Mouse (Mus musculus) adrenal gland, postnatal 14 days (tissue): ENCODE measurements around the gene Msi2. TPM values are rescaled to one million over a fixed set of nuclear protein-coding genes. Genes with fewer than 3 reads are reported as not detected.

ENCODE experiments used
- DNase-seq: peaks from one replicate; pipeline ENCODE4 v3.0.0; 2021; ENCODE audit warnings: mixed read lengths
- total RNA-seq: library from RNA; stranded (reverse); gene quantifications from 2 replicates; pipeline ENCODE4 v1.2.3, GENCODE M21; 2021

Msi2 gene
- total RNA-seq, 1 experiment from 2014 or later = 181 TPM

- DNase-seq = no peak
These were observed 41.7 kb downstream of the Msi2 start for GRCm38 (mm10) chr11:88676597-88676996.

DNA sequence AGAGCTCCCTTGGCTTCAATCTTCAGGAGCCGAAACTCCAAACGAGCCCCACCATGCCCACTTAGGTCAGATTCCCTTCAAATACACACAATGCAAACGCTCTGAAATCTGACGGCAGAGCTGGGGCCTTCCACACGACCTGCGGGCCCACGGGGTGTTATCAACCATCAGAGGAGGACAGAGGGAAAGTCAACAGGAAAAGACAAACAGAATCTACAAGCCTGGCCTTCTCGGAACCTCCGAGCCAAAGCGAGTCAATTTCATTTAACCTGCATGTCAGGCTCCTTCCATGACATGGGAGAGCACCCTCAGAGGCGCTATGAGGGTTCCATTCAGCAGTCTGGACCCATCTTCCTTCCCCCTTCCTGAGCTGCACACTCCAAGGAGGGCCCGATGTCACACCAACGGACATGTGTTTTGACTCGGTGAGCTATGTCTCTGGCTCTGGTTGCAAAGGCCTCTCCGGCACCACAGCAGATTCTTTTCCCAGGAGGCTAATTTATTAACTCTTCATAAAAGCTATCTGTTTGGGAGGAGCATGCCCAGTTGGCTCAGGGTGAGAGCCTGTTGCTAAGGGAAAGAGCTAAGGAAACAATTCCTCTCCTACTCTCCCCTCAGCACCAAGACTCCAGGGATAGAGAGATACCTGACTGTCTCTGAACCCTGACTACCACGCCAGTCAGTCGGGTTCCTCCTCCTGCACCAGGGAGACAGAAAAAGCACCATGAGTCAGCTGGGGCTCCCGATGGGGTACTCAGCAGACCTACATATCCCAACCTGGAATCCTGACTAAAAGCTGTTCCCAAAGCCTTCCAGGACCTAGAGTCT is 42.6 kb downstream of the Msi2 start:
- no peak for DNase-seq

- no peak for DNase-seq
These were observed 44.2 kb downstream of the Msi2 start for GRCm38 (mm10) chr11:88674075-88674474.

- no peak for DNase-seq
These were observed 47.4 kb downstream of the Msi2 start for GRCm38 (mm10) chr11:88670925-88671324.

DNA sequence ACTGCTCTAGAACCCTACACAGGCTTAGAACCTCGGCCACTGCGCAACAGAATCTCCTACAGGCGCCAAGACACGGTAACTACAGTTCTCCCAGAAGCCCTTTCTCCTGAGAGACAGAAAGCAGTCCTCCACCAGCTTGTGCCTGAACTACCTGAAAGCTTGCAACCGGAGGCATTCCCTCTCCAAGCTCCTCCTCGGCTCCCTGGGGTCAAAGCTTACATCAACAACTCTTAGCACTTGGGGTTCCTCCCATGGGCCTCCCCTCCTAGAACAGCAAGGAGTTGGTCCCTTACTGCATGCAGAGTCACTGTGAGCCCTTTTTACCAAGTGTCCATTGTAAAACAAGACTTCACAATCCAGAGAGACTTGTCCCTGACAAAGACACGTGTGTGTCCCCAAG is 49.2 kb downstream of the Msi2 start:
- DNase-seq = no peak

GRCm38 (mm10) chr11:88668345-88668744 is 50.0 kb downstream of the Msi2 start:
- peak; percentile 47 for DNase-seq

- no peak for DNase-seq
These were observed 52.5 kb downstream of the Msi2 start for GRCm38 (mm10) chr11:88665799-88666198.

DNA sequence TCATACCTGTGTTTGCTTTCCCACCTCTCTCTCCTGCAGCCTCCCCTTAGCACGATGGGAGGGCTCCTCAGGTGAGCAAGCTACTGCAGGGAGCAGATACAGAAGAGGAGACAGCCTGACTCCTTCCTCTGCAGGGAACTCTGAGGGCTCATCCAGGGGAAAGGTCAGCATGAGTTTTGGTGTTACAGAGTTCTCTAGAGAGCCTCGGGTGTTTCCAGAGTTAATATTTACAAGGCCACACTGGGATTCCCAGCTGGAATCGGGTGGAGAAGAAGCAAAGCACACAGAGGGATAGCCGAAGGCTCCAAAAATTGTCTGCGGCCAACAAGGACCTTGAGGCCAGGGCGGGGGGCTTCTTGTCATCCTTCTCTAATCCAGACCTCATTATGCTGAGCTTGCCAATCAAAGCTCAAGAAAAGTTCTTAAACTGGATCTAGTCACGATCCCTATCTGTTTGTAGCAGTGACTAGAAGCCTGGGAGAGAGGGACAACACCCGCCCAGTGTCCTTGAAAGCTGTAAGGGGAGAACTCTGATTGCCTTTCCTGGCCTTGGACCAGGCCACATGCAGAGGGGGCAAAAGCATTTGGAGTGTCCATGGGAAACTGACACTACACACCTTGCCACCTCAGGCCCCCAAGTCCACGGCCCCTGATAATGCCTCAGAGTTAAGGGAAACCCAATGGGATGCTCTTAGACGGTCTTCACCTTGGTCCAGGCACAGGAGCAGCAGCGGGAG is 56.7 kb downstream of the Msi2 start:
- DNase-seq = peak; percentile 72

DNA sequence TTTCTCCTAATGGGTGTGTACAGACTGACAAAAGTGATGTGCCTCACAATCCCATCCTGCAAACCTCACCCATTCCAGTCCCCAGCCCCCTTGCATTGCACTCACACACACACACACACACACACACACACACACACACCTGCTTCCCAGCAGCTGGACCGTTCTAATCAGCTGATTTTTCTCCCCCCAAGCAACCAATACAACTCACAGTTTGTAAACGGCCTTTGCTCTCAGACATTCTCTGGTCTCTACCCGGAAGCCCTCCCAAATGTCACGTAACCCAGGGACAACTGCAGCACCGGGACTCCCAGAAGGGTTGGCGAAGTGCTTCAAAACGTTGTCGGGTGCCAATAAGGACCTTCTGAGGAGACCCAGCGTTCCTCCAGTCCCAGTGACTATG is 57.9 kb downstream of the Msi2 start:
- peak; percentile 28 for DNase-seq

- DNase-seq = no peak
These were observed 59.4 kb downstream of the Msi2 start for GRCm38 (mm10) chr11:88658926-88659325.

GRCm38 (mm10) chr11:88655786-88656185 is 62.5 kb downstream of the Msi2 start:
- DNase-seq = no peak

- DNase-seq = no peak
These were observed 63.1 kb downstream of the Msi2 start for GRCm38 (mm10) chr11:88655214-88655566.

DNA sequence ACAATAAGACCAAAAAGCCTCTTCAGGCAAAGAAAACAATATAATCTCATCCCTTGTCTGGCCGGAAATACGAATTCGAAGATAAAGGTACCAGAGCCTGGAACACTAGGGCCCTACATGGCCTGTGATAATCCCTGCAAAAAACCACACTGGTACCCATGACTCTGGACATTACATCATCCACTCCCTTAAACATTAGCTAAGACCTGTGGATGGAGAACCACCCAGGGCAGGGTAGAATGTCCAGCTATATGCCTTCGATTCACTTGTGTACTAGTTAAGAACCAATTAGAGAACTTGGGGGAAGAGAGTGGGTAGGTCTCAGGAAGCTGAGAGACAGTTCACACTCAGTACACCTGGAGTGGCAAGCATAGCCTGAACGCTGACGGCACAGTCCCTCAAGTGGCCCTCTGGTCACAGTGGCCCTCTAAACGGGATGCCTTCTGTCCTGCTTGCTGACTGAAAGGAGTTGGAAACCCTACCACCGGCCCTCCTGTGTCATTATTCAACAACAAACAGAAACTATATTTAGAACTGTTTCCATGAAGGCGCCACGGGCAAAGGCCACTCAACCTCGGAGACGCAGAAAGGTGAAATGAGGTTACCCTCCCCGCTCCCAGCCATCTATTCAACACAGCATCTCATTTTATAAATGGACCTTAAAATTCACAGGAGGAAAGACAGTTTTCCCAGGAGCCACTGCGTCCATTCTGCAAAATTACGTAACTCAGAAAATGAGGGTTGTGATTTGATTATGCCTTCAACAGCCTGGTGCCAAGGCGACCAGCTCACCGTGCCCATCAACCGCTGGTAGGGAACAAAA is 63.7 kb downstream of the Msi2 start:
- peak; percentile 50 for DNase-seq

DNA sequence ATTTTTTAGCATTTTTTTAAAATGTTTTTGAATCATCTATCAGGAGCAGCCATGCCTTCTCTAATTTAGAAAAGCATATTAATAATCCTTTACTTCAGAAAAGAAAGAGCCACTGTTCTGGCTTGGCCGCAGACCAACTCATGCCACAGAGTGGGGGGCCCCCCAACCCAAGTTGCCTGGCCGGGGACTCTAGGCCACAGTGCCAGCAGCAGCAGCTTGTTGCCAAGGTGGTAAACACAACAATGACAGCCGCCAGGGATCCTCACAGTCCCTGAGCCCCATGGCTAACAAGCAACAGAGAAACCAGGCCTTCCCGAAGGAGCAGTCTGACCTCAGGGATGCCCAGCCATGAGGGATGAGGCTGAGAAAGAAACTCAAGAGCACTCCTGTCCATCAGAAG is 68.0 kb downstream of the Msi2 start:
- no peak for DNase-seq

DNA sequence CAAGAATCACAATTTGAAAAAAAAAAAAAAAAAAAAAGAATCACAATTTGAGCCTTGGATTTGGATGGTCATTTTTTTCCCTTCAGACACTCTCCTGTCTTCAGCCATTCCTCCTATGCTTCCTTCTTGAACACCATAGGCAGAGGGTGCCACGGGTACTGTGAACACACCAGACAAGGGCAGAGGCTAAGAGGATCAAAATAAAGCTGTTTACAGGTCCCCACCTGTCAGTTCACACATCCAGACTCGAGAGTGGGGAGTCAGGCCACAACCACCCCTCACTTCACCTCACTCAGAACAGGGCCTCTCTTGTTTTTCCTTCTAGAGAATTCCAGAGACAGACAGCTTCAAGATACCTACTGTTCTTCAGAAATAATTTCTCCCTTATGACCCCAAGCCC is 69.3 kb downstream of the Msi2 start:
- DNase-seq = no peak

GRCm38 (mm10) chr11:88648407-88648806 is 69.9 kb downstream of the Msi2 start:
- DNase-seq = no peak

DNA sequence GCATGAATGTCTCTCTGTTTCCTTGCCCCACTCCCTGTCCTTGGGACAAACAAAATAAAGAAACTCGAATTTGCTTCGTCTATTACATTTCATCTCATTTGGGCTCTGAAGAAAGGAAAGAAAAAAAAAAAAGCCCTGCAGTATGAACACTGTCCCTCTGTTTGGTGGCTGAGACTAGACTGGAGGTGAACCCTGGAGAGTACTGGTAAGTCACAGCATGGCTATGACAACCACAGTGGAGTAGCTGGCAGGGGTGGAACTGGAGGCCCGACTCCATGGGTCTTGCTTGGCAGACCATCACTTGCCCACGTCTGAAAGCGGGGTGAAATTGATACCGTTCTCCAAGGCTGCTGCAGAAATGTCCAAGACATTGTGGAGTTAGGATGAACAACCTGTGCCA is 71.8 kb downstream of the Msi2 start:
- no peak for DNase-seq

DNA sequence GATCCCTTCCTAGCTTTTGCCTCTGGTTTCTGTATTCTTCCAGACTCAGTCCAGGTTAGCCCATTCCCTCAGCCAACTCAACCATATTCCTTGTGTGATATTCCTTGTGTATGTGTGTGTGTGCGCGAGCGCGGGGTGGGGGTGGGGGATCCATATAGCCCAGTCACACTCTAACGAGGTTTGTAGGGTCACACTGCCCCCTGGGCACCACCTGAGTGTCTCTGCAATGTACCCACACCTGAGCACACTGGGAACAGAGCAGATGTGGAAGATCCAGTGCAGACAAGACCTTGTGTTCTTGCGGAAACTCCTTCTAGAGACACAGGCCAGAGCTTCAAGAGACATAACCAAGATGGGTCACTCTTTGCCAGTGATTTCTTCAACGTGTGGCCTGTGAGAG is 72.5 kb downstream of the Msi2 start:
- no peak for DNase-seq

- DNase-seq = no peak
These were observed 73.6 kb downstream of the Msi2 start for GRCm38 (mm10) chr11:88644719-88645118.

GRCm38 (mm10) chr11:88639862-88640261 is 78.5 kb downstream of the Msi2 start:
- DNase-seq = no peak

DNA sequence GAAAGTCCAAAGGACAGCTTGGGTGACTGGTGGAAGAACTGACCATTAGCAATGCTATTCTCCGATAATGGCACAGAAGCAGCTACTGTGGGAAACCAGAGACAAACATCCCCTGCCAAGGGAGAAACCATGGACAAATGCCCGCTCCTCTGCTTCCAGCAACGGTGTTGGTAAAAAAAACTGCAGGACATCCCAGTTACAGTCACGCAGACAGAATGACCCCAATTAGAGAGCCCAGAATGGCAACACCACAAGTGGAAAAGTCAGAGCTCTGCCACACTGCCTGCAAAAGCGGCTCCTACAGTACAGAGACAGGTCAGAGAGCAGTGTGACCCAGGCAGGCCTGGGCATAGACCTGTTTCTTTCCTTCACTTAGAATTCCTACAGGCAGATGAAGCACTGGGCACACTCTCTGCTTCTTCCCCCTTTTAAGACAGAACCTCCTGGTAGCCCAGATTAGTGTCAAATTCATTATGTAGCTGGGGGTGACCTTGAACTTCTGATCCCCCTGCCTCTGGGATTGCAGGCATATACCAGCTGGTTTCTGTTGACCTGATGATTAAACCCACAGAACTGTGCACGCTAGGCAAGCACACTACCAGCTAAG is 79.3 kb downstream of the Msi2 start:
- no peak for DNase-seq

DNA sequence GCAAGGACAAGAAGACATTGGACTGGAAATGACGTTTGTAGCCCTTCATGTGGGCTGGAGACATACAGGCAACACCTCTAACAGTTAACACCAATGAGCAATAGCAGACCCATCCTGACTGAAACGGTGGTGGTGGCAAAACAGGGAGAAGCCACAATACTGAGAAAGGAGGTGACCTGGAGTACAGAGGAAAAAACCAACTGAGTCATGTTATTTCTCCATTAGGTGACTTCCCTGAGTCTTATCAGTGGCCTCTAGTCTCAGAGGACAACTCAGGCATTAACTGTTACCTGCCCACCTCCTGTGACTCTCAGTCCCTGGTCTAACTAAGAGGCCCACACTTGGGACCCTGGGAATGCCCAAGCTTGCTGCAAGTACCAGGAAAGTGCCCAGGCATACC is 80.1 kb downstream of the Msi2 start:
- DNase-seq = no peak

GRCm38 (mm10) chr11:88636934-88637333 is 81.4 kb downstream of the Msi2 start:
- no peak for DNase-seq
